Mouse (Mus musculus): ENCODE results near the gene 9130023H24Rik. TPM values are rescaled to one million over a fixed set of nuclear protein-coding genes. Genes with fewer than 3 reads are reported as not detected.

9130023H24Rik gene
- total and polyA plus RNA-seq, 3 experiments: 2.1 to 3.2 (median 2.2) TPM

DNA sequence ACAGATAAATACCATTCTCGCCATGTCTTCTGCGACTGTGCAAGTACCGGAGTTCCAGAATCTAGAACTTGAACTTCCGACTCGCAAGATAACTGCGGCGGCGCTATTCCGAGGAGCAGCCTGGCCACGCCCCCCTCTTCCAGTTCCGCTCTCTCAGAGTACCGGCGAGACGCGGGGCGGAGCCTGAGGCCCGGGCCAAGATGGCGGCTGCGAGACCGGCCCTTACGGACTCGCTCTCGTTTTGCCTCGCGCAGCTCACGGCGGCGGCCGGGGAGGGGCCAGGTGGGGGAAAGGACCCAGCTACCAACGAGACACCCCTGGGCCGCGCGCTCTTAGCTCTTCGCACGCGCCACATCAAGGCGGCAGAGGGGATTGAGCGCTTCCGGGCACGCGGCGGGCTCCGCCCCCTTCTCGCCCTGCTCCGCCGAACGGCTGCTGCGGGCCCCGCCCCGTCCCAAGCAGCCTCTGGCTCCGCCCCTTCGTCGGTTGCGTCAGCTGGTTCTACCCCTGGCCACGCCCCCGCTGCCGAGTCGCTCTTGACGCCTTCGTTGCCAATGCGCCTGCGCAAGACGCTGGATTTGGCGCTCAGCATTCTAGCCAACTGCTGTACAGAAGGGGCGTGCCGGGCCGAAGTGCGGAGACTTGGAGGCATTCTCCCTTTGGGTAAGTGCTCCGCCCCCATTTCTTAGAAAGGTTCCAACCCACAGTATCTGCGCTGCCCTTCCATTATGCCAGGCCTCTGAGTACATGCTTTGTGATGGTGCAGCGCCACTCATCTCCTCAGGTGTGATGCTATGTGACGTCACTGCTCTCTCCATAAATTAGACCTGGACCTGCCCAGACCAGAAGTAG, at the start of gene 9130023H24Rik (continued):
- peak; percentile 40; the same call in 1 of the 2 replicates for TF ChIP-seq BHLHE40 (IDR thresholded peaks at IDR 0.05; ENCODE audit: low read depth, low read length)

DNA sequence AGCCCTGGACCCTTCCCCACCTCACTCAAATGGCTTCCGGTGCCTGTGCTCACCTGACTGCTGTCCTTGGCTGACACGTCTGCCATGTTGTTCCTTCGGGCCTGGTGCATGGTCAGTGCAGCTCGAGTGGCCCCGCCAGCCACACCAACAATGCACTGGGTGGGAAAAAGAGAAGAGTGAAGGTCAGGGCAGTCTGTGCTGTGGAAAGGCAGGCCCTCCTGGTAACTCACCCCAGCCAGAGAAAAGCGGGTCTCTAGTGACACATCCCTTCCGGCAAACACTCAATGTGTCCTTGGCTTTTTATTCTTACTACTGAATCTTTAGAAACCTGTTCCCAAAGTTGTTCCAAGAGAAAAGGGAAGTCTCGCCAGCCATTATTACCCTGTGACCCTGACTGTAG, 47.2 kb upstream of the 9130023H24Rik start:
- Histone ChIP-seq H3K4me1 (ENCODE audit: control insufficient read depth in 1 of 2, insufficient read depth in 2 of 2) (no peaks in the 10 kb centered on the region), H3K4me2 (ENCODE audit: insufficient read depth, low read depth, poor library complexity, severe bottlenecking) (no peak overlapping the region), H3K27me3 (replicated peaks) (no peaks in the 10 kb centered on the region), H3K36me3 (replicated peaks in 1 of 2; ENCODE audit: control insufficient read depth in 1 of 2, insufficient read depth in 1 of 2, low read length in 1 of 2) (peaks cover 14 to 76% of the 10 kb centered on the region in 2 experiments), H3K79me2 (replicated peaks; ENCODE audit: control insufficient read depth, extremely low read depth, insufficient read depth, poor library complexity, severe bottlenecking) (no peaks in the 10 kb centered on the region), H3K9ac (ENCODE audit: insufficient read depth, low read depth) (no peak overlapping the region), H3K9me3 (replicated peaks; ENCODE audit: low read length) (no peaks in the 10 kb centered on the region), H3K4me3 (replicated peaks in 1 of 3; ENCODE audit: low read depth in 2 of 3, low read length in 2 of 3, poor library complexity in 1 of 3) (no peak overlapping the region), H3K27ac (ENCODE audit: insufficient read depth, low read depth) (no peak overlapping the region)
- no peak for TF ChIP-seq CHD1 (IDR thresholded peaks at IDR 0.05; ENCODE audit: low read depth, low read length)
- no peak for TF ChIP-seq CHD2 (IDR thresholded peaks at IDR 0.05; ENCODE audit: low read length)
- no peak for TF ChIP-seq ELF1 (IDR thresholded peaks at IDR 0.05; ENCODE audit: low read depth, low read length)
- no peak for TF ChIP-seq POLR2A (IDR thresholded peaks at IDR 0.05; ENCODE audit: low read depth, low read length)
- no peak for TF ChIP-seq ZKSCAN1 (IDR thresholded peaks at IDR 0.05; ENCODE audit: borderline replicate concordance, low read depth, low read length)
- no peak for TF ChIP-seq ZC3H11A (IDR thresholded peaks at IDR 0.05; ENCODE audit: low read depth, low read length)
- no peak for TF ChIP-seq NRF1 (IDR thresholded peaks at IDR 0.05; ENCODE audit: low read depth, low read length)
- TF ChIP-seq BHLHE40 (IDR thresholded peaks at IDR 0.05; ENCODE audit: low read depth, low read length): no peak
- in situ Hi-C loops (cut with MboI; ENCODE audit: low pct_ligation_motif_present, low pct_unique_long_range_greater_than_20kb, low sequenced_read_pairs): no loop called here
- dilution Hi-C loops (cut with MboI; ENCODE audit: extremely low pct_ligation_motif_present, extremely low pct_unique_long_range_greater_than_20kb, low sequenced_read_pairs): no loop called here
- DNase-seq (ENCODE audit: extremely low read depth): no peak

GRCm38 (mm10) chr7:128284047-128284446, 46.2 kb upstream of the 9130023H24Rik start:
- no peaks in the 10 kb centered on the region for H3K9me3 ChIP-seq (replicated peaks; ENCODE audit: low read length)
- H3K4me3 ChIP-seq (replicated peaks in 1 of 3; ENCODE audit: low read depth in 2 of 3, low read length in 2 of 3, poor library complexity in 1 of 3): no peak overlapping the region
- H3K4me1 ChIP-seq (ENCODE audit: control insufficient read depth in 1 of 2, insufficient read depth in 2 of 2): no peaks in the 10 kb centered on the region
- dilution Hi-C loops (cut with MboI; ENCODE audit: extremely low pct_ligation_motif_present, extremely low pct_unique_long_range_greater_than_20kb, low sequenced_read_pairs): no loop called here
- in situ Hi-C loops (cut with MboI; ENCODE audit: low pct_ligation_motif_present, low pct_unique_long_range_greater_than_20kb, low sequenced_read_pairs): no loop called here
- no peaks in the 10 kb centered on the region for H3K79me2 ChIP-seq (replicated peaks; ENCODE audit: control insufficient read depth, extremely low read depth, insufficient read depth, poor library complexity, severe bottlenecking)
- H3K4me2 ChIP-seq (ENCODE audit: insufficient read depth, low read depth, poor library complexity, severe bottlenecking): no peak overlapping the region
- H3K27ac ChIP-seq (ENCODE audit: insufficient read depth, low read depth): no peak overlapping the region
- DNase-seq (ENCODE audit: extremely low read depth): no peak
- no peak overlapping the region for H3K9ac ChIP-seq (ENCODE audit: insufficient read depth, low read depth)
- H3K27me3 ChIP-seq (replicated peaks): no peaks in the 10 kb centered on the region
- peaks cover 10 to 77% of the 10 kb centered on the region in 2 experiments for H3K36me3 ChIP-seq (replicated peaks in 1 of 2; ENCODE audit: control insufficient read depth in 1 of 2, insufficient read depth in 1 of 2, low read length in 1 of 2)
- TF ChIP-seq POLR2AphosphoS2 (IDR thresholded peaks at IDR 0.05; ENCODE audit: low read depth, low read length) (no peak), USF1 (IDR thresholded peaks at IDR 0.05; ENCODE audit: low read depth, low read length) (no peak), MXI1 (IDR thresholded peaks at IDR 0.05; ENCODE audit: low read depth, low read length) (no peak), ETS1 (conservative IDR thresholded peaks at IDR 0.05; ENCODE audit: low read depth, low read length) (no peak), ZMIZ1 (IDR thresholded peaks at IDR 0.05; ENCODE audit: low read depth, low read length) (no peak), ZNF384 (IDR thresholded peaks at IDR 0.05; ENCODE audit: low read depth, low read length) (no peak)
